Mouse (Mus musculus): ENCODE measurements around the gene Prss48.

Prss48 gene

DNA sequence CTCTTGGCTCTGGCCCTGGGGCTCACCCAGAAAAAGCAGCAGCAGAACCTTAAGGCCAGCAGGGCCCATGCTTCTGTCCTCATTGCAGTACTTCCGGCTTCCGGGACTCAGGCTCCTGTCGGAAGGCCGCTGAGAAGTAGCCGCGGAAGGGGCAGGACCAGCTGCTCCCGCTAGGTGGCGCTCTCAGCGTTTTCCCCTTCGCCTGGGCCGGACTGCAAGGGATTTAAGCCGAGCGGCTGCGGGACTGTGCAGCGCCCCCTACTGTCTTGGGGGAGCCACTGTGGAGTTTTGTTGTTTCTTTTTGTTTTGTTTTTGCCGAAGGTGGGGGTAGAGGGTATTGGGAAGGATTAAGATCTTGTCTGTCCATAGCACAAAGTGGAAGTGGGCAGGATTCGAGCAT, at the start of gene Prss48:
Gene Prss48 (minus strand): TSS at position 69 of the 400 bp plus-strand sequence.
- peak in 1 of 2 experiments; percentile 13 for DNase-seq (ENCODE audit: low spot score in 2 of 2)

GRCm38 (mm10) chr3:86049041-86049440, 46.8 kb upstream of the Prss48 start:
- DNase-seq (ENCODE audit: low spot score in 2 of 2): no peak

DNA sequence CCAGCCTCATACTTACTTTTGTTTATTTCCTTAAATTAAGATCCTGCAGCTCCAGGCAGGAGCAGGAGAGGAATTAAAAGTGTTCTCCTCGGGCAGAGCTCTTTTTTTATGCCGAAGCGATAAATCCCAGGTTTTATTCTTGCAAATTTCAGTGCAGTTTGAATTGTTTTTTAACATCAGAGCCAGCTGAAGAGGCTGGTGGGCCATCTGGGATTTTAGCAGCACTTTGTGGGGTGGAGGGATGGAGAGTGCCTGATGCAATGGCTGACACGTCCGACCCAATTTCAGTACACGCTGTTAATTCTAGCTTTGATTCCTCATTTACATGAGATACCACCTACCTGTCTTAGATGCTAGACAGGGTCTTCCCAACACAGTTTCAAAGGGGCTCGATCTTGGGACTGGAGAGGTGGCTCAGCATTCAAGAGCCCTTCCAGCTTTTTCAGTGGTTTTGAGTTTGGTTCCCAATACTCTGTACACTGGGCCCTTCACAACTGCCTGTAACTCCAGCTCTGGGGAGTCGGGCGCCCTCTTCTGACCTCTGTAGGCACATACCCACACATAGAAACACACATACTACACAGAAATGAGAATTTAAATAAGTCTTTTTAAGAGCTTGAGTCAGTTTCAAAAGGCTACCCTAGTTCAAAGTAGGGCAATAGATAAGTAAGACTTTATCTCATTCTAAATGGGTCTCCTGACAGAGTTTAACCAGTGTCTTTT, 45.6 kb upstream of the Prss48 start:
- no peak for DNase-seq (ENCODE audit: low spot score in 2 of 2)

DNA sequence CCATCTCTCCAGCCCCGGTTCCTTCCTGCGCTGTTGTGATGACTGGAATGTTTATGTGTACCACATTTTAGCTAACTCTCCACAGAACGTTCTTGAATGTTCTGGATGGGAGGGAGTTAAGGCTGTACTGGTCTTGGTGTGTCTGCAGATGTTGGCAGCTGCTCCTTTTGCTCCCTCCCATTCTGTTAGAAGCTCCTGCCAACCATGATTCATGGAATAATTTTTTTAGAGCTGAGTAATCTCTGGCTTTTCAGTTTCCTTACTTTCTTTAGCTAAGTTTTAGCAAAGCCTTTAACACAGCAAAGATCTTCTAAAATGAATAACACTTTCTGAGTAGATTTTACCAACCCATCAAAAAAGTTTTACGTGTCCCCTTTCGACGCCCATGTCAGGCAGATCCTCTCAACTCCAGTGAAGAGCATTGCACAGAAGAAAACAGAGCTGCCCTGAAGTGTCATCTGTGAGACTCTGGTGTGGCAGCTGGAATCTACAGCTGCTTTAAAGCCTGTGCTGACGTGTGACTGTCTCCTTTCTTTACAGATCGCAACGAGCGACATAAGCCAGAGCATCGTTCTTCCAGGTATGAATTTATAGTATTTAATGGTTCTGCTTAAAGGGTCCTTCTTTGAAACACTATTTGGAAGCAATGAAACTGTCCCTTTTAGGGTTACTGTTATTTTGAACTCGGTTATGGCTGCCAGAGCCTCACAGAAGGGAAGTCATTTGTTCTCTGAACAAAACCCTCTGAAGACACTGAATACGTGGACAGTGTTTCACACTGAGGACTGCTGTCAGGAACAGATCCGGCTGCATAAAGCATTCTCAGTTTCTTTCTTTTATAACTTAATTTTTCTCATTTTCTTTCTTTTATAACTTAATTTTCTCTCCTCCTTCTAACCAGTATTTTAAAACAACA, 38.3 kb upstream of the Prss48 start:
- DNase-seq (ENCODE audit: low spot score in 2 of 2): no peak

DNA sequence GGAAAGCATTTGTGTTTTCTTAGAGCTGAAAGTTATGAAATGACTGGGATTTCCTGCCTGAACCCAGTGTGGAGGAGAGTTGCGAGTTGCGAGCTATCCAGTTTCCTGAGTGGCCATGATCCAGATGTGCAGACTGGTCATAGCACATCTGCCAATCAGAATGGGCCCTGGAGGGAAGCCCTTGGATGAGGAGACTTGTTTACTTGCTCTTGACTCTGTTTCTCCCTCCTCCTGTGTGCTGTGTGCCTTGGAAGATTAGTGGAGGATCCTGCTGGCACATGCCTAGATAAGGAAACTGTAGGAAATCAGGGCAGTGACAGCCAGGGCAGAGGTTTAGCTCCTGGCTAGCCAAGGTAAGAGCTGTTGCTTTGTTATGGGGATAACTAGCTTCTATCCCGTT, 36.4 kb upstream of the Prss48 start:
- DNase-seq (ENCODE audit: low spot score in 2 of 2): no peak

GRCm38 (mm10) chr3:86037926-86038484, 35.7 kb upstream of the Prss48 start:
- DNase-seq (ENCODE audit: low spot score in 2 of 2): no peak

GRCm38 (mm10) chr3:86033455-86034090, 31.3 kb upstream of the Prss48 start:
- DNase-seq (ENCODE audit: low spot score in 2 of 2): no peak

- DNase-seq (ENCODE audit: low spot score in 2 of 2): no peak
Measured at GRCm38 (mm10) chr3:86030566-86030965, 28.3 kb upstream of the Prss48 start.

- no peak for DNase-seq (ENCODE audit: low spot score in 2 of 2)
Measured at GRCm38 (mm10) chr3:86028658-86029375, 26.5 kb upstream of the Prss48 start.

DNA sequence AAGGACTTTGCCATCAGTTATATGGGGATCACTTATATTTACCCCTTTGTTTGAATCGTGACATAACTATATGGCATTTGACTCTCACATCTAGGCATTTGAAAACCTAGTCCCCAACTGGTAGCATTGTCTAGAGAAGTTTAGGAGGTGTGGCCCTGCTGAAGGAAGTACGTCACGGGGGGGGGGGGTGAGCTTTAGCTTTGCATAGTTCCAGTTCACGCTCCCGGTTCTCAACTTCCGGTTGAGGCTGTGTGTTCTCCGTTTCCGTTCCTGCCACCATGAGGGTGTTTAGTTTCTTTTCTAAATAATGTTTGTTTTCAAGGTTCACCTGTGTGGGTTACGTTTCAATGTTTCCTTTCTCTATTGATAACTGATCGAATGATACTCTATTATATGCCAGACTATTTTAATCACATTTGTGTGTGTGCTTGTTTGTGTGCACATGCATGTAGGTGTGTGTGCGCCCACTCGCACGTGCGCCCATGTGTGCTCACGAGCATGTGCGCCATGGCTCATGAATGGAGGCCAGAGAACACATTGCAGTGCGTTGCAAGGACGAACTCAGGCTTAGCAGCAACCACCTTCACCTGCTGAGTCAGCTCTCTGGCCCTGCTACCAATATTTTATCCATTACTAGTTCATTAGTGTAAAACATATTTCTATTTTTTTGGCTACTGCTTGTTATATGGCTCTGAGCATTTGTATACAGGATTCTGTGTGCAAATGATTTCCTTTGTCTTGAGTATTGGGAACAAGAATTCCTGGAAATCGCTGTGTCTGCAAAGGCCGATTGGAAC, 23.2 kb upstream of the Prss48 start:
- no peak for DNase-seq (ENCODE audit: low spot score in 2 of 2)

GRCm38 (mm10) chr3:86024065-86024795, 21.9 kb upstream of the Prss48 start:
- DNase-seq (ENCODE audit: low spot score in 2 of 2): no peak

- DNase-seq (ENCODE audit: low spot score in 2 of 2): no peak
Measured at GRCm38 (mm10) chr3:86021651-86022050, 19.4 kb upstream of the Prss48 start.

DNA sequence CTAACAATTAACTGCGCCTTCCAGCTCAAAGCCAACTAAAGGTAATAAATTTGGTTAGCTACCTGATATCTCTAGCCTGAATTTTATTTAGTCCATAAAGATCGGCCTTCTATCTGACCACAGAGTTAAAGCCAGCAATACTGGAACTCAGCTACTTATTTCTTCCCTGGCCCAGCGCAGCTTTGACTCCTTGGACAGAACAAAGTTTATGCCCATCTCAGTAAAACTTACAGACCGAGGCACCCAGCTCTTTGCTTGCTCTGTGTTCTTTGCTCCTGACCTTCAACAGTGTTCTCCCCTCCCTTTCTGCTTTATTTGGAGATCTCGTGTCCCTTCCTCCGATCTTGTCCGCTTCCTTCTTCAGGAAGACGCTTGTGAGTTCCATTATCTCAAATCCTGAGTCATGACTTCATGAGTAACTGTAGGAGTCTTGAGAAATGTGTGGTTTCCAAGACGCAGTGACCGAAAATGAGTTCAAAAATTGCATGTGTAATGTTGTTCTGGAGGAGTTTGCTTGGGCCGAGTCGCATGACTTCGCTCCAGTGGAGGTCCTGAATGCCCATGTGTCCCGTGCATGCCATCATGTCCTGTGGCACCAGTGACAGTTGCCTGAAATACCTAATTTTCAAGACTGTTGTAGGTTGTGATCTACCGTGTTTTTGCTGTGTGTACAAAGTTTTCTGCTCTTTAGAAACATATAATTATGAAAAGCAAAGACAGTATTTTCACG, 18.8 kb upstream of the Prss48 start:
- no peak for DNase-seq (ENCODE audit: low spot score in 2 of 2)

DNA sequence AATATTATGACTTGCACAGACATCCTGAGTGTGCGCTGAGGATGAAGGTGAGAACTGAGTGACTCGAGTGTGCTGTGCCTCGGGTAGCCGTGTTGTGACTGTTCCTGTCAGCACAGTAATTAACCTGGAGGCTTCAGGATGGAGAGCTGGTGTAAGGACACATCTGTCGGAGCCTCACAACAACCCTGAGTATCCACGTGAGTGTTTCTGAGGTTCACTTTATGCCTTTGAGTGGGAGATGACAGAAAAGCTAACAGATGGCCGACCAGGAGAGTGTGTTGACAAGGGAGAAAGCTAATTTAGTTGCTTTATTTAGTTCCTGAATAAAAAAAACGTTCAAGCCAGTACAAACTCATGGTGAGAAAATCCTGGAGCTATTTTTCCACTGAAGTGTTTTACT, 15.2 kb upstream of the Prss48 start:
- DNase-seq (ENCODE audit: low spot score in 2 of 2): no peak

- DNase-seq (ENCODE audit: low spot score in 2 of 2): no peak
Measured at GRCm38 (mm10) chr3:86016965-86017364, 14.7 kb upstream of the Prss48 start.

DNA sequence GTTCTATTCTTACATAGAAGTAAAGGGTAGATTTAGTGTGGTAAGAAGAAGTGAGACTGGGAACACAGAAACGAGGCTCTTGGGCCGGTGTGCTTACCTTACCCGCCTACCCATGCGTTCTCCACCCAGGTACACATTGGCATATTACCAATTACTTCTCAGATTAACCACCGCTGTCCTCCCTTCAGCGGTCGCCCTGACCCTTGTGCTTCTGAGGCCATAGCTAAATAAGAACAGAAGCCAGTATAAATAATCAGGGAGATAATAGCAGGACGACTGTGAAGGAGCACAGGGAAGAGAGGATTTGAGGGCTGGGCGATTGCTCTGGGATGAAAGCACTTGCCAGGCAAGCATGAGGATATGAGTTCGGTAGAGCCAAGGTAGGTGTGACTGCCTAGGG, 11.5 kb upstream of the Prss48 start:
- DNase-seq (ENCODE audit: low spot score in 2 of 2): no peak

GRCm38 (mm10) chr3:86011833-86012232, 9.5 kb upstream of the Prss48 start:
- DNase-seq (ENCODE audit: low spot score in 2 of 2): no peak

GRCm38 (mm10) chr3:86011373-86011772, 9.1 kb upstream of the Prss48 start:
- DNase-seq (ENCODE audit: low spot score in 2 of 2): no peak

DNA sequence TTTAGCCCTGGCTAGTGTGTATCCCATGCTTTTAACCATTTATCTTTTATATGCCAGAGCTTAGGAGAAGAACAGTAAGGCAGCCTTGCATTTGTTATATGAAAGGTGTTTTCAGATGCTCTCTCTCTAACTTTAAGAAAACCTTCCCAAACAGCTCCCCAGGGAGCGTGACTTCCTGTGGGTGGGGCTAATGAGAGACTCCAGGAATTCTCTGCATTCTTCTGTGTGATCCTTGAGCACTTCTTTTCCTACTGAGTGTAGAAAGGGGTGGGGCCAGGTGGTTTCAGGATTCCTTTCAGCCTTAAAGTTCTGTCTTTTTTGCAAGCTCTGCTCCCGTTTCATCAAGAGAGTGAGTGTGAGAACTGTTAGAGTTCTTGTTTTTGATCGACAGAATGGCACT, 8.3 kb upstream of the Prss48 start:
- DNase-seq (ENCODE audit: low spot score in 2 of 2): no peak

Data from frontal cortex, postnatal 10 days (tissue).